Mouse (Mus musculus): ENCODE measurements at regions not wholly inside any gene's neighbourhood (a gene's known extent, or its start where the extent isn't known, plus 50 kb on each side); places are given as distances from the start of the nearest gene placed in this dataset.

GRCm38 (mm10) chr6:107375274-107375673, 154.3 kb upstream of the Lrrn1 start:
- DNase-seq: no peak

DNA sequence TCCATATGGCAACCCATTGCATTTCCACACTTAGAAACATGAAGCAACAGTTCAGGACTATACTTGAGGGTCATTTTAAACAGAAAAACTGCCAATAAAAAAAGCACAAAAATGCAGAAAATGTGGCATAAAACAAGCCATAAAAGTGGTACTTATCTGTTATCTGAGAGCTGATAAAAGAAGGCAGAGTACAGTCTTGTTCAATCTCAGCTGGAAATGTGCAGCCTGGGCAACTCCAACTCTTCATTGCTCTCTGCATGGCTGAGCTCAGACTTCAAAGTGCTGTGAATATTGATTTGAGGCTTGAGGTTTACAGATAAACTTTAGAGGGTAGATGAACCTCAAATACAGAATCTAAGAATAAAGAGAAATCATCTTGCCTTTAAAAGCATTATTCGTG, 151.1 kb upstream of the Lrrn1 start:
- DNase-seq: no peak

DNA sequence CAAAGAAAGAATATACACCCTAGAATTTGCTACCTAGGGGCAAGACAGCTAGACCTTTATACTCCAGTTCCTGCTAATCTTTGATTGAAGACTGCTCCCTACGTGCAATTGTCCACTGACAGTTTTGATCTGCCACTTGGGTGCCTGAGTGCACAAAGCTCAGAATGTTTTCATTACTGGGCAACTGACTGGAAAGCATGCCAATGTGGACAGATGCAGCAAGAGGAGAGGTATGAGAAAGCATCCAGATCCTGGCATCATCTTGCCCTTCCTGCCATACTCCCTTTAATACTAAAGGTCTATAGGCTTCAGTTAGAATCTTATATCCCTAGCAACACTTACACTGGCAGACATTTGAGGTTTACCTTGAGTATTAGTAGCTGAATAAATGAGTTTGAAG, 148.9 kb upstream of the Lrrn1 start:
- DNase-seq: no peak

- no peak for DNase-seq
Measured at GRCm38 (mm10) chr6:107386094-107386678, 143.4 kb upstream of the Lrrn1 start.

GRCm38 (mm10) chr6:107389892-107390291, 139.7 kb upstream of the Lrrn1 start:
- no peak for DNase-seq

- no peak for DNase-seq
Measured at GRCm38 (mm10) chr6:107394611-107395010, 135.0 kb upstream of the Lrrn1 start.

- DNase-seq: no peak
Measured at GRCm38 (mm10) chr6:107415766-107416165, 113.8 kb upstream of the Lrrn1 start.

- no peak for DNase-seq
Measured at GRCm38 (mm10) chr6:107422091-107422490, 107.5 kb upstream of the Lrrn1 start.

DNA sequence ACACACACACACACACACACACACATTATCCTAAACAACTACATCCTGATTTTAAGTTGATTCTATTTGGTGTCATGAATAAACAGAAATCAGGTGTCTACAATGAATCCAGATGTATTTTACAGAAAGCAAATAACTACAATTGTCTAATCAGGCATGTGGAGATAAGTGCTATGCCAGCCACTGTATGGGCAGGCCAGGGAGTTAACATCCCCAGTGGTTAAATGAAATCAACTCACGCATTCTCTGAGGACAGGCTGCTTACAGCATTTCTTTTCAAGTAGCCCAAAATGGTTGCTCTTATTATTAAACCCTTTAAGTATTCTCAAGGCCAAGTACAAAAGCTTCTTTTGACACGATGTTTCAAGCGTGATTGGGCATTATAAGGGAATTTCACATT, 103.0 kb upstream of the Lrrn1 start:
- no peak for DNase-seq

- DNase-seq: peak; percentile 69
Measured at GRCm38 (mm10) chr6:107431033-107431432, 98.5 kb upstream of the Lrrn1 start.

DNA sequence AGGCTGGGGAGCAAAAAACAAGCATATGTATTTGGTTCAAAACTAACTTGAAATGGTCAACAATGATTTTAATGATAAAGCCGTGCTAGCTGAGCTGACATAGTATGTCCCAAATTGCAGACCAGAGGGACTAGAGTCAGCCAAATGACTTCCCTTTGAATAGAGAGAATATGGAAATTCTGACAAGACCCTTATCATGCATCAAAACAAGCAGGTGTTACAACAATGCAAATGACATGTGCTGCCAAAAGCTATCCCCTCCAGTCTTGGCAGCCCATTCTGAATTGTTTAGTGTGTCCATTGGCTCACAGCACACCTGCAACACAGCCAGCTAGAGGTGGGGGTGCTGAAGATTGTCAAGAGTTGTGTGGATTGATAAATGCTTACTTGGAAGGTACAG, 87.5 kb upstream of the Lrrn1 start:
- DNase-seq: no peak

DNA sequence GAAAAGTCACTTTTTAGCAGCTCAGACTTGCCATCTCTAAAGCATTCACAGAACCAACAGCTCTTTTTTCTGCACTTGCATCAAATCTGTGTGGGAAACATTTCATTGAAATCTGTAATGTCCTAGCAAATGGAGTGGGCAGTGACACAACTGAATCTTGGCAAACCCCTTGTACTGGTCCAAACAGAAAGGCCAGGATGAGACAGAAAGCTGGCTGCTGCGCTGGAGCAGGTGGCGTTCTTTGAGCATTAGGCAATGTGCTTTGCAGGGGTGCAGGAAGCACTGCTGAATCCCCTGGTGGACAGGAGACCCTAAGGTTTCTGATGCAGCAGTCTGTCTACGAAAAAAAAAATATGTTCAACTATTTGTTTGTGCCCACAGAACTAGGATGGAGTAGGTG, 85.2 kb upstream of the Lrrn1 start:
- no peak for DNase-seq

DNA sequence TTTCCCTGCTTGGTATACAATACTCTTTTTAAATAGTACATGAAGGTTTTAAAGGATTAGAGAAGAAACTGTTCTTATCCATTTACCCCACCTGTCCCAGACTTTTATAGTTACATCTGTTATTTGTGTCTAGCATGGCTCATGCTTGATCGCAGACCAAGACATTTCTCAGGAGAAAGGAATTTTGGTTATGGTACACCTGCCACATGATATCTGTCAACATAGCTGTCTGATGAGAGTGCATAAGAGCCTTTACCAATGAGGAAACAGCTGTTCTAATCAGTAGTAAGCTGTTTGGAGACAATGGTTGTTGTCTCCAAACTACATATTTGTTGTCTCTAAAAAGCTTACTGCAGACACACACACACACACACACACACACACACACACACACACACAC, 70.3 kb upstream of the Lrrn1 start:
- no peak for DNase-seq

DNA sequence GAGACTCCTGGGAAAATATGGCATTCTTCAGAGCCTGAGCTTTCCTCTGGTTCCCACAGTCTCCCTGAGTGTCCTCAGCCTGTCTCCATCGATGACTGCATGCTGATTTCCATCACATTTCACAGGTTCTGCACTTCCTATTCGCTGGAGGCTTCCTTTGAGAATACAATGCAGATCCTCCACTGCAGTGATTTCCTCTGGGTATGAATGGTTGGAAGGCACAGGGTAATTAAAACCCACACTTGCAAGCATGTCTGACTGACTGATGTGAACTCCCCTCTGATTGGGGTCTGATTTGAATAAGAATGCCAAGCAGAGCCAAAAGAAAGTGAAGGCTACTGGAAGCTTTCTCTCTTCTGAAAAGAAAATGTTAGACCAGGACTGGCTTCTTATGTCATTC, 67.1 kb upstream of the Lrrn1 start:
- DNase-seq: no peak

- DNase-seq: no peak
Measured at GRCm38 (mm10) chr6:107473395-107473794, 56.2 kb upstream of the Lrrn1 start.

DNA sequence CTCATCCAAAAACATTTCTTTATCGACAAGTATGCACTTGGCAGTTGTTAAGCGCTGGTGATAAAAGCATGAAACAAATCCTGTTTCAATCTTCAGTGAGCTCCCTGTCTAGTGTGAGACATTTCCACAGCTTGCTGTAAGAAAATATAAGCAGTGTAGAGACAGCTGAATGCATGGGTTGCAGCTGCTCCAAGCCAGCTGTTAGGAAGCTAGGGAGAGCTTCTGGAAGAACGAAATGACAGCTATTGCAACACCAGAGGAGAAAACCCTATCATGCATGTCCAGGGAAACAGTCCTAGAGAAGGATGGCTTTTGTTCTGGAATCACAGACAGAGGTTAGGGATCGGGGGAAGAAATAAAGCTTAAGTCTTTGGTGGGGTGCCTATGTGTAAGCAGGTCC, 55.4 kb upstream of the Lrrn1 start:
- no peak for DNase-seq

Small RNA genes lying in the stretch of these regions (microRNA-seq; reads per million reads assigned to microRNA genes)
- gene Gm27690: 0 reads per million in 2 experiments
